Mouse (Mus musculus) Patski (cell line): ENCODE measurements around the gene Serinc3. TPM values are rescaled to one million over a fixed set of nuclear protein-coding genes. Genes with fewer than 3 reads are reported as not detected.

ENCODE experiments used
- ATAC-seq: fragments of 100-300 bp; one replicate; pipeline ENCODE4 v1.8.0; 2021
- CTCF ChIA-PET: fragments of 350-600 bp; sonication (Branson Sonifier 250); formaldehyde crosslinking; loops from one replicate; lab custom pipeline; 2022; ENCODE audit warnings: inconsistent platforms; lab: Charles Lee
- POLR2A ChIA-PET: fragments of 350-600 bp; sonication (Branson Sonifier 250); formaldehyde crosslinking; loops from one replicate; lab custom pipeline; 2022; ENCODE audit warnings: antibody characterized with exemption, inconsistent platforms; lab: Charles Lee
- DNase-seq: peaks from one replicate; pipeline ENCODE4 v3.0.0-alpha.2; 2011; ENCODE audit warnings: low read depth, low spot score
- H3K27me3 ChIP-seq: fragments of 371-371 bp; one replicate; pipeline ENCODE4 v1.5.1; 2021
- CTCF ChIP-seq: fragments of 100-300 bp; IDR thresholded peaks from one replicate; pipeline ENCODE4 v1.5.1; 2021
- in situ Hi-C: fragments of 300-500 bp; cut with MboI; formaldehyde crosslinking; loops from 3 replicates; pipeline ENCODE4 v1.11.1; 2018; ENCODE audit warnings: low pct_unique_long_range_greater_than_20kb, mixed read lengths
- polyA plus RNA-seq: library from polyadenylated mRNA; unstranded; gene quantifications from one replicate; pipeline ENCODE4 v1.2.3, GENCODE M21; 2021

Gene Serinc3
- polyA plus RNA-seq, 1 experiment from 2014 or later, result 238 TPM

DNA sequence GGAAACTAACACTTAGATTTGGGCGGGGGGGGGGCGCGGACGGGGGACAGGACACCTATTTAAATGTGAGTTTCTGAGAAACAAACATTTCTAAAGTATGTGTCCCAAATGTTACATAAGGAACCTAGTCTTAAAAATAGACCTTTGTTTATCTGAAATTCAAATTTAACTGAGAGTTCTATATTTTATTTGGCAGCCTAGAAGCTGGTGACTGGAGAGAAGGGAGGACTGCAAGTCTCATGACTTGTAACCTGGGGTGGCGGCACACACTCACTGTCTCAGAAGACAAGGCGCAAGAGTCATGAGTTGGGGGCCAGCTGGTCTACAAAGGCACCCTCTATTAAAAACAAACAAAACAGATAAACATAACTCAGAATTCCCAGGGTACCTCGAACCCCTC is 43.9 kb downstream of the Serinc3 start:
- DNase-seq (no peak), ATAC-seq (no peak)
- ChIA-PET CTCF (interaction anchor here (1.3 to 6.6 kb wide), 2 partner anchors 59 to 67 kb away, joined by 4 to 67 read pairs; no protein-coding TSS in a partner anchor), POLR2A (no interaction called here)
- in situ Hi-C loops, result loop anchor here (25.0 kb wide), 1 partner anchor 111 kb away; no protein-coding TSS in a partner anchor
- no peak for TF ChIP-seq CTCF
- H3K27me3 ChIP-seq, result no peaks in the 10 kb centered on the region

DNA sequence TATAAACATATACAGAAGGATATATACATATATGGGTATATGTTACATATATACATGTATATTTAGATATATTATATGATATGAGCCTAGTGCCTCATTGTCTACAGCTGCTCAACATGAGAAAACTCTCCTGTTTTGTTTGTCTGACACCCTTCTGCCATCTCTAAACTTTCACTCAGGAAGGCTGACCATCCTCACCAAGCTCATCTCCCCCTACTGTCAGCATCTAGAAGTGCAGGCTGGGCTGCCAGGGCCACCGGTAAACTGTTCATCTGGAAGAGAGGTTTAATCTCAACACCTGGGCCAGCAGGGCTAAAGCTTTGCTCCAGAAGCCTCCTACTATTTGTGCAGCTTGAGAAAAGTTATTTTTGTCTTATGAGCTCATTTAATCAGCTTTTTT is 45.7 kb downstream of the Serinc3 start:
- POLR2A ChIA-PET, result interaction anchor here (0.5 kb wide), 1 partner anchor 120 kb away, joined by 3 read pairs; no protein-coding TSS in a partner anchor
- DNase-seq (no peak), ATAC-seq (no peak)
- TF ChIP-seq CTCF, result peak; percentile 82
- in situ Hi-C loops, result loop anchor here (10.0 kb wide), 1 partner anchor 64 kb away; no protein-coding TSS in a partner anchor
- CTCF ChIA-PET, result interaction anchor here (0.7 to 6.6 kb wide), 18 partner anchors 13 to 239 kb away, joined by 3 to 67 read pairs (median 4); no protein-coding TSS in a partner anchor
- H3K27me3 ChIP-seq, result no peaks in the 10 kb centered on the region

DNA sequence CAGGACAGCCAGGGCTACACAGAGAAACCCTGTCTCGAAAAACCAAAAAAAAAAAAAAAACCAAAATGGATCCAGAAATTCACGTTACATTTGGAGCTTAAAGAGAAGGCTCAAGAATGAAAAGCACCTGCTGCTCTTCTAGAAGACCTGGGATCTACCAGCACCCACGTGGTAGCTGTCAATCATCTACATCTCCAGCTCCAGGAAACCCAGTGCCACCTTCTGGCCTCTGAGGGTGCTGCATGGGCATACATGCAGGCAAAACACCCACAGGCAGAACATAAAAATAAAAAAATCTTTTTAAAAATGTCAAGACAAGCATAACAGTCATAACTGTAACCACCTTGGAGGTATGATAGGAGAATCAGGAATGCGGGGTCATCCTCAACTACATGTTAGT is 47.3 kb downstream of the Serinc3 start:
- CTCF ChIA-PET, result interaction anchor here (1.9 to 6.6 kb wide), 2 partner anchors 11 to 63 kb away, joined by 5 to 67 read pairs; no protein-coding TSS in a partner anchor
- peak; percentile 61 for TF ChIP-seq CTCF
- POLR2A ChIA-PET, result interaction anchor here (0.6 to 0.7 kb wide), 3 partner anchors 49 to 161 kb away, joined by 3 read pairs; no protein-coding TSS in a partner anchor
- no peaks in the 10 kb centered on the region for H3K27me3 ChIP-seq
- ATAC-seq (no peak), DNase-seq (no peak)
- in situ Hi-C loops, result loop anchor here (10.0 kb wide), 1 partner anchor 63 kb away; no protein-coding TSS in a partner anchor

DNA sequence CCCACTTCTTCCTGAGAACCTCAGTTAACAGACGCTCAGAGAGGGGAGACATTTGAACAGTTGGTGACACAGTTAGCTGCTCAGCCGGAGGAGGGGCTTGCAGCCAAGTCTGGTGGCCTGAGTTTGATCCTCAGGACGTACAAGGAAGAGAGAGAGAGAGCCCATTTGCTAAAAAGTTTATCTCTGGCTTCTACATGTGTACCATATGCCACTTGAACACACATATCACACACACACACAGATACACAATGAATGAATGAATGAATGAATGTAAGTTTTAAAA is 48.1 kb downstream of the Serinc3 start:
- CTCF ChIA-PET, result interaction anchor here (0.7 to 6.6 kb wide), 3 partner anchors 10 to 66 kb away, joined by 3 to 67 read pairs (median 5); no protein-coding TSS in a partner anchor
- ATAC-seq (no peak), DNase-seq (no peak)
- TF ChIP-seq CTCF, result no peak
- in situ Hi-C loops, result loop anchor here (10.0 kb wide), 1 partner anchor 62 kb away; no protein-coding TSS in a partner anchor
- H3K27me3 ChIP-seq, result peaks cover 2% of the 10 kb centered on the region
- POLR2A ChIA-PET, result no interaction called here

DNA sequence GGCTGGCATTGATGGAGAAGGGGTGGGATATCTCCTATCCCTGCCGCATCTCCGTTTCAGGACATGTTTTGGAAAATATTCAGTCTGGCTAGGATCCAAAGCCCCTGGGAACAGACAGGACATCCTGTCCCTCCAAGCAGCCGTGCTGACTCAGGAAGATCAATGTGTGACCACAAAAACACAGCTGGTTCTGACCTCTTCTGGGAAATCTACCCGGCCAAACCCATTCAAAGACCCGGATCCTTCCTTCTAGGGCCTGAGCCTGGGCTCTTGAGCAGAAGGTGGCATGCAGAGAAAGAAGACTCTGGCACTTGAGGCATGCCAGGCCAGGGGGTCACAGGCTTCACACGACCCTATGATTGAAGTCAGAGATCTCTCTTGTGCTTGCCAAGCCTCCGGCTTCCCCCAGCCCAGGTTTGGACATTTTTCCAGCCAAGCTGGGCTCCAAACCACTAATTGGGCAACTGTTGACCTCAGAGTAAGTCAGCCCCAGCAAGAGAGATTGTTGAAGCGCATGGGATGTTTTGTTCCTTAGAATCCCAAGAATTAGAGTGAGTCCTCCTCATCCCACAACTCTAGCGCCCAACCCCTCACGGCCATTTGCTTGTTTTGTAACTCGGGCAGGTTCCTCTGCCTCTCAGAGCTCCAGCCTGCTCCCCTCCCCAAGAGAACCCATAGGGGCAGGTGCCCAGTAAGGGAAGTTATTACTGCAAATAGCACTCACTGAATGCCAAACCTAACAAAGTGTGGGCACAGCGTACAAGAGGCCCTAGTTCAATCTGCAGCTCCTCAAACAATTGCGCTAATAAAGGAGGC is 48.7 kb downstream of the Serinc3 start:
- TF ChIP-seq CTCF, result no peak
- ChIA-PET CTCF (interaction anchor here (0.7 to 6.6 kb wide), 3 partner anchors 10 to 66 kb away, joined by 3 to 67 read pairs (median 5); no protein-coding TSS in a partner anchor), POLR2A (no interaction called here)
- ATAC-seq (peak; percentile 60), DNase-seq (peak; percentile 73)
- H3K27me3 ChIP-seq, result peaks cover 4% of the 10 kb centered on the region
- in situ Hi-C loops, result loop anchor here (10.0 kb wide), 1 partner anchor 61 kb away; no protein-coding TSS in a partner anchor

DNA sequence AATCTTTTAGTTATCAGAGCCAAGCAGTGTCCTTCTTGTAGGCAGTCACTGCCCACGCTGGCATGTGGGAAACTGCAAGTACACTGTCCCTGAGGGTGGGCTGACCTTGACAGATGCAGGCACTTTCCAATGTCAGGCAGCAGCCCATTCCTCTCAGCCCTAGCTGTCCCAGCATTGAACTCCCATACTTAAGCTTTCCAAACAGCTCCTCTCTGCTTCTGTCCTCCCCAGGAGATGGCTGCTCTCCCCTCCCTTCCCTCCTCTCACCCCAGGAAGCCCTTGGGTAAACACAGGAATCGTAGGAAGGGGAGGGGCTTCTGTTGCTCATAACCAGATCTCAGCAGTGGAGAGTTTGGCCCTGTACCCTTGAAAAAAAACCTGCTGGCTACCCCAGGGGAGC is 49.8 kb downstream of the Serinc3 start:
- ATAC-seq (no peak), DNase-seq (no peak)
- no peak for TF ChIP-seq CTCF
- in situ Hi-C loops, result loop anchor here (10.0 kb wide), 1 partner anchor 60 kb away; no protein-coding TSS in a partner anchor
- POLR2A ChIA-PET, result no interaction called here
- CTCF ChIA-PET, result interaction anchor here (0.9 to 6.6 kb wide), 2 partner anchors 61 to 357 kb away, joined by 3 to 67 read pairs; no protein-coding TSS in a partner anchor
- peaks cover 4% of the 10 kb centered on the region for H3K27me3 ChIP-seq

DNA sequence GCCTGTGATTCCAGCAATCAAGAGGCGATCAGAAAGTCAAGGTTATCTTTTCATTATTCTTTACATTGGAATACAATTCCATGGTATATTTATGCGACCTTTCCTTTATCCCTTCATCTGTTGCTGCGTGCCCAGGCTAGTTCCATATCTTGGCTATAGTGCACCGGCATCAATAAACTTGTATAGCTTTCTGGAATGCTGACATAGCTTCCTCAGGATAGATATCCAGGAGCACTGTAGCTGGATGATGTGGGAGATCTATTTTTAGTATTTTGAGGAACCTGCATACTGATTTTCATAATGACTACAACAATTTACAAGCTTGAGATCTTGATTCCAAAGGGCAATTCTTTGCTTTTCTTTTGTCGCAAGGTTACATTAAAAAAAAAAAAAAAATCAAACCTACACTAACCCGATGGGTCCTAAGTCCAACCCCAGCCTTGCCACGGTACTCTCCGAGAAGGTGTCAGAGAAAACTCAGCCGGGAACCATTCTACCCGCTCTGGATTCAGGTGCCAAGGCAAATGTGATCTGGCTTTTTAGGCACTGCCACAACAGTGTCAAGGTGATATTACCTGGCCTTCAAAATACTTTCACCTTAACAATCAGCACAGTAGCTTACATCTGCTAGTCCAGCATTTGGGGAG is 51.2 kb downstream of the Serinc3 start:
- in situ Hi-C loops, result loop anchor here (10.0 kb wide), 1 partner anchor 59 kb away; no protein-coding TSS in a partner anchor
- no peak for DNase-seq
- ChIA-PET CTCF (interaction anchor here (0.8 to 1.9 kb wide), 3 partner anchors 34 to 64 kb away, joined by 3 to 13 read pairs (median 3); no protein-coding TSS in a partner anchor), POLR2A (interaction anchor here (0.6 kb wide), 1 partner anchor 39 kb away, joined by 3 read pairs; no protein-coding TSS in a partner anchor)
- ATAC-seq, result no peak
- TF ChIP-seq CTCF, result no peak
- H3K27me3 ChIP-seq, result peaks cover 4% of the 10 kb centered on the region

DNA sequence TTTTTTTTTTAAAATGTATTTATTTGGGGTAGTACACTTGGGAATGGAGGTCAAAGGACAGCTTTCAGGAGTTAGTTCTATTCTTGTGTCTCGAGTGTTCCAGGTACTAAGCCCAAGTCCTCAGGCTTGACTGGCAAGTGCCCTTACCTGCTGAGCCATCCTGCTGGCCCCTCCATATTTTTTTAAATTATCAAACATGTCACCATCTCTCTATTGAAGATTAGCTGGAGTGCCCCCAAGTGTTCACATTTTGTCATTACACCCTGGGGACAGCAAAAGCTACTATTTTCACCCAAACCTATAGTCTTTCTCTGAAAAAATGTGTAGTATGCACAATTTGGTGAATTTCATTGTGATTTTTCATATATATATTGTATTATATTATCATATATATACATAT is 52.8 kb downstream of the Serinc3 start:
- peaks cover 4% of the 10 kb centered on the region for H3K27me3 ChIP-seq
- CTCF ChIA-PET, result interaction anchor here (1.0 to 2.0 kb wide), 3 partner anchors 58 to 128 kb away, joined by 3 to 11 read pairs (median 6); no protein-coding TSS in a partner anchor
- in situ Hi-C loops, result loop anchor here (10.0 kb wide), 1 partner anchor 57 kb away; no protein-coding TSS in a partner anchor
- DNase-seq (no peak), ATAC-seq (no peak)
- peak; percentile 53 for TF ChIP-seq CTCF
- POLR2A ChIA-PET, result no interaction called here

DNA sequence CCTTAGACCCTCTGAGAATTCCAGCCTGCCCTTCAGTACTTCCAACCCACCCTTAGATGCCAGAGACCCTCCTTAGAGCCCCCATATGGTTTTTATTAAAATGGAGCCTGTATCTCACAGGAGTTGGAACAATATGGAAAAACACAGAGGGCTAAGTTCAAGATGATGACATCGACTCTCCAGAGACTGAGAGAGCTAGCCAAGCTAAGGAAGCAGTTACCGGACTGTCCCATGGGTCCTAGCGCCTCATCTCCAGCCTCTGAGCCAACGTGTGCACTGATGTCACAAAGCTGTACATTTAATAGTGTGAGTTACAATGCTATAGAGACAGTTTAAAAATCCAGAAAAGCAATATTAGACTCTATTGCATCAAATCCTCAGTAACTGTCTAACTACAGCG is 53.9 kb downstream of the Serinc3 start:
- CTCF ChIA-PET, result interaction anchor here (1.8 to 2.0 kb wide), 2 partner anchors 57 to 61 kb away, joined by 6 to 11 read pairs; no protein-coding TSS in a partner anchor
- ATAC-seq (no peak), DNase-seq (no peak)
- POLR2A ChIA-PET, result no interaction called here
- in situ Hi-C loops, result loop anchor here (10.0 kb wide), 1 partner anchor 56 kb away; no protein-coding TSS in a partner anchor
- peaks cover 4% of the 10 kb centered on the region for H3K27me3 ChIP-seq
- no peak for TF ChIP-seq CTCF

DNA sequence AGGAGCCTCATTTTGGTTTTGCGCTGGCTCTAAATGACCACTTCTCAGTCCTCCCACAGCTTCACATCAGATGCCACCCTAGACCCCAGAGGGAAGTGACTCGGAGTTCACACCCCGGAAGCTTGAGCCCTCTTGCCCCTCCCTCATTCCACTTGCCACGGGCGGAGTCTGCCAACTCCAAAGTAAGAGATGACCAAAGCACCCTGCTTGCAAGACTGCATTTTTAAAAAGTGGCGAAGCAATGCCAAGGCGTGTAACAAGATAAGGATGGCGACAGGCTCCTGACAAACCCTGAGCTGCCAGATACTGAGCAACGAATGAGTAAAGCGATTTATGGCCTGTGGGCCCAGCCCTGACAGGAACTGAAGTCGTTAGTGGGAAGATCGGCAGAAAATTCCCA is 54.7 kb downstream of the Serinc3 start:
- POLR2A ChIA-PET, result no interaction called here
- TF ChIP-seq CTCF, result no peak
- CTCF ChIA-PET, result no interaction called here
- ATAC-seq, result no peak
- in situ Hi-C loops, result loop anchor here (10.0 kb wide), 1 partner anchor 55 kb away; no protein-coding TSS in a partner anchor
- peaks cover 4% of the 10 kb centered on the region for H3K27me3 ChIP-seq
- no peak for DNase-seq
